Mouse (Mus musculus): ENCODE results near the gene Sphk1. TPM values are rescaled to one million over a fixed set of nuclear protein-coding genes. Genes with fewer than 3 reads are reported as not detected.

Gene Sphk1
- polyA plus RNA-seq (2014; fragmentation: Illumina TruSeq; extraction: RNeasy Lipid Tissue Mini Kit (QIAGEN cat#74804)) = 0.51 TPM

DNA sequence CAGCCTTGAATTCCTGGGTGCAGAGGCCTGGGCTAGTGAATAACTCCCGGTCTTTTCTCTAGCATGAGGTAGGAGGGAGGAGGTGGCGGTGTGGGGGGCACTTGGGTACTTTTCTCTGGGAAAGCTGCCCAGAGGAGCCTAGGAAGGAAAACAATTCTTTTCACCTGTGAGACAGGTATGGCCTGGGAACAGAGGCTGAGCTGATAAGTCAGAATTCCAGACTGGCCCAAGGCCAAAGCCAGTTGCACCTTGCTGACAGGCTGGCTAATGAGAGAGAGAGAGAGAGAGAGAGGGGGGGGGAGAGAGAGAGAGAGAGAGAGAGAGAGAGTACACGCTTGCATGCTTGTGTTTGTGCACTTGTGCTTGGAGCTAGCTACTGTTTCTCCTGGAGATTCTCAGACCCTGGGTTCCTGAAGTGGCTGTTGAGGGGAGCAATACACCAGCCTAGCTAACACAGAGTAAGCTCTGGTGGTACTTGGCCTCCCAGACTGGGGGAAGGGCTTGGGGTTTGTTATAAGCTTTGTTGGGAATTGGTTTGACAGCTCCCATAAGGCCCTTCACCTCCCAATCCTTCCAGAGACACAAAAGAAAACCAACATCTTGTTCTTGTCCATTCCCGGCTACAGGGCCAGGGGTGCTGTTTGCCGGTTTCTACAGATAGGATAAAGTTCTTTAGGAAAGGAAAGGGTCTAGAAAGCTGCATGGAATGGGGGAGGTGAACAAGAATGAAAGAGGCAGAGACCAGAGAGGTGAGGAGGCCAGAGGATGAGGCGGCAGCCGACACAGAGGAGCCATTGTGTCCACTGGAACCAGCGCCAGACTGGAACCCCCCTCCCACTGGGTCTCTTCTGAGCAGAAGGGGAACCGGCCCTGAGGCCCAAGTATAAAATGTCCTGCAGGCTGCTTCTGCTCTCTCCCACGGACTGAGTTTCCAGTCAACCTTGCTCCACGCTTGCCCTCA lies at the start of gene Sphk1:
Sphk1 (plus strand) TSS at position 739 of the 961 bp plus-strand sequence.

DNA sequence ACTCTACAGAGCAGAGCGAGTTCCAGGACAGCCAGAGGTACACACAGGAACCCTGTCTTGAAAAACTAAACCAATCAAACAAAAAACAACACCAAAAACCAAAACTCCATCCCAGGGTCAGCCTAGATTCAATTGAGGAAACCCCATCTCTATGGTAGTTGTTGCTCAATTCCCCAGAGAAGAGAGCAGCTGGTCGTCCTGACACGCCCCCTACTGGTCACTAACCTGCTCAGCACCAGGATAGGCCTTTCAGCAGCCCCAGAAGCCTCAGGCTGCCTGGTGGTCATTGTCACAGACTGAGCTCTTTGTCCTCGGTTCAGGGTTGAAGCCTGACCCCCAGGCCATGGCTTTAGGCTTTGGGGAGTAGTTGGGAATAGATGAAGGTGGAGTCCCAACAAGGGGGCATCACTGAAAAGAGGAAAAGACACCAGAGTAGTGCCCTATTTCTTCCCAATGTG lies 36.9 kb upstream of the Sphk1 start, which contains the start of gene Prpsap1:
Prpsap1 (minus strand) TSS at position 408 of the 458 bp plus-strand sequence.

GRCm38 (mm10) chr11:116581376-116581814 lies 50.7 kb downstream of the Sphk1 start, which contains the start of gene Ube2o:
Gene Ube2o (minus strand): TSS chr11:116581447.

Other genes with a start within 250 kb of the Sphk1 start
- not detected for gene Galr2, start 250.0 kb upstream of the Sphk1 start, polyA plus RNA-seq (2014; fragmentation: Illumina TruSeq; extraction: RNeasy Lipid Tissue Mini Kit (QIAGEN cat#74804))
- gene Exoc7, start 223.7 kb upstream of the Sphk1 start, polyA plus RNA-seq (2014; fragmentation: Illumina TruSeq; extraction: RNeasy Lipid Tissue Mini Kit (QIAGEN cat#74804)) = 5.8 TPM
- 0.23 TPM for gene Foxj1, start 195.5 kb upstream of the Sphk1 start, polyA plus RNA-seq (2014; fragmentation: Illumina TruSeq; extraction: RNeasy Lipid Tissue Mini Kit (QIAGEN cat#74804))
- gene Rnf157, start 117.9 kb upstream of the Sphk1 start, polyA plus RNA-seq (2014; fragmentation: Illumina TruSeq; extraction: RNeasy Lipid Tissue Mini Kit (QIAGEN cat#74804)) = 0.88 TPM
- gene Ubald2, start 96.8 kb upstream of the Sphk1 start, polyA plus RNA-seq (2014; fragmentation: Illumina TruSeq; extraction: RNeasy Lipid Tissue Mini Kit (QIAGEN cat#74804)) = 7.1 TPM
- gene Qrich2, start 64.7 kb upstream of the Sphk1 start, polyA plus RNA-seq (2014; fragmentation: Illumina TruSeq; extraction: RNeasy Lipid Tissue Mini Kit (QIAGEN cat#74804)) = not detected
- gene Prpsap1, start 36.7 kb upstream of the Sphk1 start, polyA plus RNA-seq (2014; fragmentation: Illumina TruSeq; extraction: RNeasy Lipid Tissue Mini Kit (QIAGEN cat#74804)) = 33.9 TPM
- gene Ube2o, start 50.5 kb downstream of the Sphk1 start, polyA plus RNA-seq (2014; fragmentation: Illumina TruSeq; extraction: RNeasy Lipid Tissue Mini Kit (QIAGEN cat#74804)) = 9.0 TPM
- not detected for gene Aanat, start 55.5 kb downstream of the Sphk1 start, polyA plus RNA-seq (2014; fragmentation: Illumina TruSeq; extraction: RNeasy Lipid Tissue Mini Kit (QIAGEN cat#74804))
- 0.11 TPM for gene Rhbdf2, start 96.1 kb downstream of the Sphk1 start, polyA plus RNA-seq (2014; fragmentation: Illumina TruSeq; extraction: RNeasy Lipid Tissue Mini Kit (QIAGEN cat#74804))
- 1.3 TPM for gene Prcd, start 122.6 kb downstream of the Sphk1 start, polyA plus RNA-seq (2014; fragmentation: Illumina TruSeq; extraction: RNeasy Lipid Tissue Mini Kit (QIAGEN cat#74804))
- gene Cygb, start 123.4 kb downstream of the Sphk1 start, polyA plus RNA-seq (2014; fragmentation: Illumina TruSeq; extraction: RNeasy Lipid Tissue Mini Kit (QIAGEN cat#74804)) = 2.0 TPM
- gene St6galnac1, start 244.6 kb downstream of the Sphk1 start, polyA plus RNA-seq (2014; fragmentation: Illumina TruSeq; extraction: RNeasy Lipid Tissue Mini Kit (QIAGEN cat#74804)) = not detected

Measured in ovary, adult 10 weeks (tissue).